In genomic region chr9:96716735-96717444, GRCm38 (mm10) we compare ENCODE assay signal across 17 mouse cellular contexts.
"Had no signal": no experiment of that assay in that cellular context is flagged by ENCODE, and none has a peak within 500 bp of the region (broad histone marks: within the 10 kb centered on the region; RNA-seq: fewer than 3 reads in every experiment).

No protein-coding gene starts in this region.

- H3K36me3 ChIP-seq: lung, embryonic 15.5 days; neural tube, embryonic 12.5 days; stomach, embryonic 15.5 days had no signal

- H3K4me2 ChIP-seq: lung, embryonic 15.5 days; midbrain, embryonic 11.5 days; midbrain, embryonic 13.5 days; midbrain, embryonic 15.5 days; neural tube, embryonic 12.5 days; stomach, embryonic 15.5 days had no signal

- H3K9ac ChIP-seq: lung, embryonic 15.5 days; midbrain, embryonic 13.5 days; midbrain, embryonic 15.5 days; neural tube, embryonic 12.5 days; stomach, embryonic 15.5 days had no signal

- H3K27ac ChIP-seq: lung, embryonic 15.5 days; macrophage; midbrain, embryonic 13.5 days; midbrain, embryonic 15.5 days; neural tube, embryonic 12.5 days; stomach, embryonic 15.5 days; stomach, postnatal 0 days had no signal

- H3K9me3 ChIP-seq: lung, embryonic 15.5 days; megakaryocyte, embryonic 14.5 days; midbrain, embryonic 13.5 days; midbrain, embryonic 15.5 days; neural tube, embryonic 12.5 days; stomach, embryonic 15.5 days had no signal

- H3K27me3 ChIP-seq: lung, embryonic 15.5 days; megakaryocyte, embryonic 14.5 days; midbrain, embryonic 13.5 days; midbrain, embryonic 15.5 days; neural tube, embryonic 12.5 days; stomach, embryonic 15.5 days had no signal

- ATAC-seq: lung, postnatal 0 days; midbrain, embryonic 13.5 days; midbrain, embryonic 15.5 days had no signal

- DNase-seq: lung, adult 2 months; lung, postnatal 14 days; lung, postnatal 36 days; right cerebral cortex, postnatal 14 days; thymus, adult 2 months; thymus, postnatal 25 days; thymus, postnatal 4 days had no signal

- H3K4me3 ChIP-seq: lung, embryonic 15.5 days; megakaryocyte, embryonic 14.5 days; midbrain, embryonic 13.5 days; midbrain, embryonic 15.5 days; neural tube, embryonic 12.5 days; stomach, embryonic 15.5 days had no signal
